Mouse (Mus musculus) cerebellum, adult 9-11 months (tissue): ENCODE data around the gene Wars.
A peak's percentile ranks its signal among the peaks of the same experiment; 100 is the strongest.
"Not testable (repeated sequence)": the region's sequence is repeated elsewhere in the genome, so short reads cannot be mapped to it uniquely, and the experiment has no call there.

Source experiments
- DNase-seq: peaks from one replicate; pipeline ENCODE4 v3.0.0; 2022

Wars gene

GRCm38 (mm10) chr12:108850886-108851285, 43.1 kb downstream of the Wars start:
- no peak for DNase-seq

DNA sequence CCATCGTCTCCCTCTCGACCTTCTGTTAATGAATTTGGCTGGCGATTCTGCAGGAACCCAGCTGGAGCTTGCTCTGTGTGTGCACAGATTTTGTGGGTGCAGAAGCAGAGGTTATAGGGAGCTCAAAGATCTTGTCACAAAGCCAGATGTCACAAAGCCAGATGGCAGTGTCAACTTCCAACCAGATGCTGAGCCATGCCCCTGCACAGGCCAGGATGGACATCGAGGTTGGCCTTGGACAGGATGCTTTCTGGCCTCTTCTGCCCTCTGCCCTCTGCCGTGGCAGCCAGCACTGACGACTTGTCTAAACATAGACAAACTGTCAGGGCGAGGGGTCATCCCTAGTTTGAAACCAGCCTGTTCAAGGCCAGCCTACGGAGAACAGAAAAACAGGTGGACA, 43.8 kb downstream of the Wars start:
- DNase-seq: no peak

- no peak for DNase-seq
Observed at GRCm38 (mm10) chr12:108849488-108850022, 44.4 kb downstream of the Wars start.

- not testable (repeated sequence) for DNase-seq
Observed at GRCm38 (mm10) chr12:108848033-108848432, 45.9 kb downstream of the Wars start.

GRCm38 (mm10) chr12:108842663-108843062, 51.3 kb downstream of the Wars start:
- no peak for DNase-seq

- no peak for DNase-seq
Observed at GRCm38 (mm10) chr12:108841181-108841580, 52.8 kb downstream of the Wars start.

DNA sequence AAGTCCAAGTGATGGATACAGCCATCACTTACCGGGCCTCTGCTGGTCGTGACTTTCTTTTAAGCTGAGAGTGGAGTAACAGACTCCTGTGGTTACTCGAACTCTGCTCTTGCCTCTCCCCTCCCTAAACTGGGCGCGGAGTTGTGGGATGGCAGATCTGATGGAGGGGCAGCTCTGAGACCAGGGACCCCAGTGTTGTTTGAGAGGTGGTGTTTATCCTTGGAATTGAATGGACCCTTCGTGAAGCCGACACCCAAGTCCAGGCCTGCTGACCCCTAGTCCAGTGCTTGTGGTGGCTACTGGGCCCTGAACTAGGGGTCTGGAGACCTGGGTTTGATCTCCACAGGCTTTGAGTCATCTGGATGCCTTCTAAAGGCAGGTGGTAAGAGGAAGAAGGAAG, 57.3 kb downstream of the Wars start:
- no peak for DNase-seq

DNA sequence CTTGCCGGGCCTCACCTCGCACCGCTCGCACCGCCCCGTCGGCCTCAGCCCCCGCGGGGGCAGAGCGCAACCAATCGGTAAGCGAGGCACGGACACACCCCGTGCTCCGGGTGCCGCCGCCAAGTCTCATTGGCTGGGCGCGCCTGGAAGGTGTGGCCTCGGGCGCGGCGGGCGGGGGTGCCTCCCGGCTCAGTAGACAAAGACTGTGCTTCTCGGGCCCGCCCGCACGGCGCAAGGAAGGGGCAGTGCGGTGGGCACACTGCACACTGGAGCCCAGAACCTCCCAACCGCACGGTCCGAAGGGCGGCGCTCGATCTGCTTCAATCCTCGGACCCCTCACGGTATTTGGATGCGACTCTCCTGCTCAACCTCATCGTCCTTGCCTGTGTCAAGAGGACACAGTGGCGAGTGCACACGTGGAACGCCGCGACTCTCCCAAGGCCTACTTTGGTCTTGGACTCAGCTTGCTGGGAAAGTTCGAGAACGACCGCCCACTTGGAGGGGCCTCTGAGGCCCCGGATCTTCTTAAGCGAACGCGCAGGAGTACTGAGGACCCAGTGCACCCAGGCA, 58.0 kb downstream of the Wars start, which contains the start of the genes Slc25a29 and Slc25a47:
Gene Slc25a29 (minus strand): TSS at position 44 of the 570 bp plus-strand sequence.
Gene Slc25a47 (plus strand): TSS at position 207 of the 570 bp plus-strand sequence.
- DNase-seq: peak; percentile 98

- DNase-seq: no peak
Observed at GRCm38 (mm10) chr12:108835208-108835839, 58.6 kb downstream of the Wars start.

- DNase-seq: peak; percentile 74
Observed at GRCm38 (mm10) chr12:108834786-108835185, 59.2 kb downstream of the Wars start.

- peak; percentile 61 for DNase-seq
Observed at GRCm38 (mm10) chr12:108834337-108834736, 59.6 kb downstream of the Wars start.

DNA sequence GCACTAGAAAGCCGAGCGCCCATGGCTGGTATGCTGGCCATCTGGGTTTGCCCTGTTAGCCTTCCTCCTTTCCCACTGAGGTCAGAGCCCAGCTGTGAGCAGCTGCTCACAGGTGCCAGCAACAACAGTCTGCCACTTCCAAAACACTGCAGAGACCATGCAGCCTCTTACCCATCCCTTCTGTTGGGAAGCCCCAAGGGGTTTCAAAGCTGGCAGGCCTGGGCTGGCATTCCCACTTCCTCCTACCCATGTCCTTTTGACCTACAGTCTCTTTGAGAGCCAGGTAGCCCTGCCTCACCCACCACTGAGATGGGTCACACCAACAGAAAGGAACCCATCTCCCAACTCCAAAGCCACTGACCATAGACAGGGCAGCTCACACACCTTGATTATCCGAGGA, 60.6 kb downstream of the Wars start:
- peak; percentile 51 for DNase-seq

DNA sequence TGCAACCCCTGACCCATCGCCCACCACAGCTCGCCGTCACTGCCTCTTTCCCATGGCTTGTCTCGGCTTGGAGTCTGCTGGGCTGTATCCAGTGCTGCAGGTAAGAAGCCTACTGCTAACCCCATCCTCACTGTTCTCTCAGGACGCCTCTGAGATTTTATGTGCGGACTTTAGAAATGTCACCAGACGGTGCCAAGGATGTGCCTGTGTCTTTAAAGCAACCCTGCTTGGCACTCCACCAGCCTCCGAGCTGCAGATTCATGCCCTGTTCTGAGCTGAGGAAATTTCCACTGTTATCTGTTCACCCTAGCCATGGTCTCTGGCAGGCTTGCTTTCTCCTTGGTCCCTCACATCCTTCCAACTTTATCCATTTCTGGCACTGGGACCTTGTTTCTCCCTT, 61.1 kb downstream of the Wars start:
- peak; percentile 84 for DNase-seq

GRCm38 (mm10) chr12:108831966-108832643, 61.9 kb downstream of the Wars start:
- DNase-seq: peak; percentile 80

DNA sequence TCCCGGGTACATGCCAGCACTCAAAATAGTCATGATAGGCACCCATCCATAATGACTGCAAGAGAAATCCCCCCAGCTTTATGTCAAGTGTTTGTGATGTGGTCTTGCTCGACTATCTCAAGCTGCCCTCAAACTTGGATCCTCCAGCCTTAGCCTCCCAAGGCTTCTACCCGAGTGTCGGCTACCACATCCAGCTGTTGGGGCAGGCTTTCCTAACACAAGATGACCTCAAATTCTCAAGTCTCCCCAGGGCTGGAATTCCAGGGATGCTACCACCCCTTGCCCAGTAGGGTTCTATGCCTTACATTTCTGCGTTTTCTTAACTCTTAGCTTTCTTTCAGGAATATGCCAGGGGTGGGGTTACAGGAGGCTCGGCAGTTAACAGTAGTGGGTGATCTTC, 63.6 kb downstream of the Wars start:
- no peak for DNase-seq

DNA sequence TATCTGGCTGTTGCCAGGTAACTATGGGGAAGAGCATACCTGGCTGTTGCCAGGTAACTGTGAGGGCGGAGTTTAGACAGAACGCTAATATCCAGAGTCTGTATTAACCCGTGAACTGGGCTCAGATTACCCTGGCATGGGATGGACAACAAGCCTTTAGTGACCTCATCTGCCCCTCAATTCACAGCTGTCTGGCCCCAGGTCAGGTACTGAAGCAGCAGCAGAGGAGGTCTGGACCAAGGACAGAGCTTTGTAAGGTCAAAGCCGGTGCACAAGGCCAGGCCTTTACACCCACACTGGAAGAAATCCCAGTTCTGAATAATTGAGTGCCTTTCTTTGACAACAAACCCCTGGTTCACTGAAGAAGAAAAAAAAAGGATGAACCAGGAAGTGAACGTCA, 64.3 kb downstream of the Wars start:
- DNase-seq: peak; percentile 39

- peak; percentile 43 for DNase-seq
Observed at GRCm38 (mm10) chr12:108827641-108828040, 66.3 kb downstream of the Wars start.

GRCm38 (mm10) chr12:108826958-108827535, 66.9 kb downstream of the Wars start:
- DNase-seq: peak; percentile 86

DNA sequence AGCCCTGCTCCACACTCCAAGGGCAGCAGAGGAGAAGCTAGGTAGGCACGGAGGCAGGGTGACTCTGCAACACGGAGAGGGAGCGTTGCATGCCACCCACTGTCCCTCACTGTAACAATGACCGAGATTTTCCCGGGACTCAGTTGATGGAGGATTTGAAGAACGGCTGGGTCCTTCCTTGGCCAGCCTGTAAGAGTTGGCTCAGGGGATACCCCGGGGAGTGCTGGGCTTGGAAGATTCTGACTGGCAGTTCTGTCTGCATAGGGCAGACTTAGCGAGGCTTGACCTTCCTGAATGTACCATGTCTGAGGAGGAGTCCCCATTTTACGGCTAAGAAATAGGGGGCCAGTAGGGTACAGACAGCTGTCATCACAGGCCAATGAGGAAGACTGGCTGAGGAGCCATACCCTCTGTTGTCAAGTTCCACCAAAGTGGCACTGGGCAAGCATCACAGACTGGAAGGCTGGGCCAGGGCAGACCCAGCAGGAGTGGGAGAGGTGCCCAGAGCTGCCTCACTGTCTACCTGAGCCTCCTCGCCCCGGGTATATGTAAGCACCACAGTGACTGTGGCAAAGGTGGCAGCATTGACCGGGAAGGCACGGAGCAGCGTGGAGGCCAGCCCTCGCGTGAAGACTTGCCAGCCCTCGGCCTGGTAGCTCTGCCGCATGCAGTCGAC, 67.6 kb downstream of the Wars start:
- peak; percentile 92 for DNase-seq

GRCm38 (mm10) chr12:108825561-108826224, 68.3 kb downstream of the Wars start:
- peak; percentile 61 for DNase-seq

DNA sequence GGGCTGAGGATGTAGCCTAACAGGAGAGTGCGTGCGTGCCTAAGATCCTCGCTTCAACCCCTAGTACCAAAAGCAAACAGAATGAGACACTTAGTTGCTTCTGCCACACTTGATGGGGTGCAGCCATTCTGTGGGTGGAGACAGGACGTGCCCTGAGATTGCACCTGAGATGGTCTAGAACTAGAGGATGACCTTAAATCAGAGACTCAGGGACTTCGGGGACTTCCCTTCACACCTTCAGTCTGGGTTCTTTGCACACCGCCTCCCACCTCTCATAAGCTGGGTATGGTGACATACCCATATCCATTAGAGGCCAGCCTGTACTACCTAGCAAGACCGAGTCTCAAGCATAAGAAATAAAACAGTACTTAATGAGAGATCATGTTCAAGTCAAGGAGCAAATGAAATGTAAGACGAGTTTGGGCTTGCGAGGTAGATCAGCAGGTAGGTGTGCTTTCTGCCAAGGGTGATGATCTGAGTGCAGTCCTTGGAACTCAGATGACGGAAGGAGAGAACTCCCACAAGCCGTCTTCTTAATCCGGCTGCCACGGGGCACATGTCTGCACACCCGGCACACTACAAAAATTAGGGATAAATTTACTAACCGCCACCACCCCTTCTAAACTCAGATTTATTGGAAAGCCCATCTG, 69.6 kb downstream of the Wars start:
- DNase-seq: no peak

GRCm38 (mm10) chr12:108823036-108823435, 70.9 kb downstream of the Wars start:
- peak; percentile 29 for DNase-seq
